Mouse (Mus musculus): ENCODE data around the gene Fam135a.
"Not testable (repeated sequence)": the region's sequence is repeated elsewhere in the genome, so short reads cannot be mapped to it uniquely, and the experiment has no call there.

Fam135a gene

DNA sequence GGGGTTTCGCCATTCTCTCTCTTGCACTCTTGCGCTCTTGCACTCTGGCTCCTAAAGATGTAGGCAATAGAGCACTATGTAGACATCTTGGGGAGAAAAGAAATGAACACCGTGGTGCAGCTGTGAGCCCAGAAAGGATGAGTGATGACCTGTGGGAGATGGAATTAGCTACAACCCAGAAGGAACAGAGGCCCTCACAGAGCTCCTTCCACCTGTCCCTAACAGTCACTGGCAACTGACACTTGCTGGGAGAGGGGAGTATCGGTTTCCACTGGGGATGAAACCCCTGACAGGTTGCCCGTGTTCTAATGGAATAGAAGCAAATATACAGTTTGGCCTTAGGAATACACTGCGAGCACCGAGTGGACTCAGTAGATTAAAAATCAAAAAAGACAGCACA, 31.3 kb downstream of the Fam135a start:
- DNase-seq (ENCODE audit: low spot score in 2 of 2) = no peak

DNA sequence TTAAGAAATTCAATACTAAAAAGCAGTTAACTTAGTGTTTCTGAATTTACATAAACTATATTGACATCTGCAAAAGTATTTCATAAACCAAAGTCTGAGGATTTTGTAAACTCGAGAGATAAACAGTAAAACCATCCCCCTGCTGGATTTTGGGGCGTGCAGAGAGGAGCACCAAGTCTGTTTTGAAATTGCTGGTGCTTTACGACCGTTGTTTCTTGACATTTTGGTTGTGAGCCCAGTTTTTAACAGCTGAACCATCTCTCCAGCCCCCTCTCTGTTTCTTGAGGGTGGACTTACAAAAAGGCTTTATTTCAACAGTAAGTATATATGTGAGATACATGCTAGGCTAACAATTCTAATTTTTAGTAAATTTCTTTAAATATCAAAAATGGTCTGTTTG, 33.4 kb downstream of the Fam135a start:
- no peak for DNase-seq (ENCODE audit: low spot score in 2 of 2)

DNA sequence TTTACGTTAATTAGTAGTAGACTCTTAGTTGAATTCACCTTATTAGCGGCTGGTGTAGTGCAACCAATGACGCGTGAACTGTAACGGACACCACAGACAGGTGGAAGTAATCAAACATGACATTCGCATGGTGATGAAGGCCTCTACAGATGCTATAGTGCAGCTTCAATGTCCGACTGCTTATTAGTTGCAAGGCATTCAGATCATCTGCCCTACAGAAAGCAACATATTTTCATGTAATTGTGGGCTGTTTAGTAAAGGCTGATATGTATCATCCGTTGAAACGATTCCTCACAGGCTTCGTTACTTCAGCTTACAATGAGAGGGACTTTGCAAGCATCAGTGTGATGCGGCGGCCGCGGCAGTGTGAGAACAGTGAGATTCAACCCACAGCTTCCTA, 44.4 kb downstream of the Fam135a start:
- no peak for DNase-seq (ENCODE audit: low spot score in 2 of 2)

DNA sequence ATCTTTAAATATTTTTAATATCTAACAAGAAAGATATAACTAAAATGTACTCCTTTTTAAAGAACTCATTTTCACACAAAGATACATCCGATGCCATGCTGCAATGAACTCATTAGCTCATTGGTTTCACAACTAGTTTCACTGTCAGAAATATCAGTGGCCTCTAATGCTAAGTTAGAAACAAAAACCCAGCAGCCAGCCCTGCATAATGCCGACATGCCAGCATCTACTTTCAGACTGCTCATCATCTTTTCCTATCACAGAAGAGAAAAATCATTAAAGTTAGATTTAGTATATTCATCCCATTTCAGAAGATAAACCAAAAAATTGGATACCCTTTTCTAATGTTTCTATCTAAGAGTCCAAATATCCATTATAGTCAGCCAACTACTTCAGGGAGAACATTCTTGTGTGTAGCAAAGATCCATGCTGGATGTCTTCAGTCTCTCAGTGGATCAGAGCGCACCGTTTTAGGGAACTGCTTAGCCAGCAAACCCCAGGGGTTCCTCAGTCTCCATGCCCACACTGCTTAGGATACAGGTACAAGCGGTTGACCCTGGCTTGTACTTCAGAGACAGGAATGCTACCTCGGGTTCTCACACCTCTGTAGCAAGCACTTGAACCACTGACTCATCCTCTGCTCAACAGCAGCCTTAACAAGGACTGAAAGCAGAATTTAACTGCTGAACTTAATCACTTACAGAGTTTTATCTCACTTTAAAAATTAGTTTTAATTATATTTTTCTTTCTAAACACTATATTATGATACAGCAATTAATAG, 53.2 kb downstream of the Fam135a start:
- no peak for DNase-seq (ENCODE audit: low spot score in 2 of 2)

DNA sequence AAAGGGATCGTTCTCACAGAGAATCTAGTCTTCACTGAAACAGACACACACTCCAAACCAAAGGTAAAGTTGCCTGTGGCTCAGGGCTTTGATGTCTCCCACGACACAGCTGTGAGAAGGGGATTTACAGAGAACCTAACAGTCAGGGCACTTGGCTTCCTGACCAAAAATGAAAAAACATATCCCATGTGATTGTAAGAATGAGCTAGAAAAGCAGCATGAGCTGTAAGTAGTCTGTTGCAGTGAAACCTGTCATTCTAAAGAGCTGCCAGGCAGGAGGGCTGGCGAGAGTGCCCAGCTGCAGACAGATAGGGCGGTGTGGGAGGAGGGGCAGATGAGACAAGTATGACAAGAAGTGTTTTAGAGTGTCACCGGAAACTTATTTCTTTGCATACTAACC, 54.5 kb downstream of the Fam135a start:
- DNase-seq (ENCODE audit: low spot score in 2 of 2) = peak; percentile 25 to 28

DNA sequence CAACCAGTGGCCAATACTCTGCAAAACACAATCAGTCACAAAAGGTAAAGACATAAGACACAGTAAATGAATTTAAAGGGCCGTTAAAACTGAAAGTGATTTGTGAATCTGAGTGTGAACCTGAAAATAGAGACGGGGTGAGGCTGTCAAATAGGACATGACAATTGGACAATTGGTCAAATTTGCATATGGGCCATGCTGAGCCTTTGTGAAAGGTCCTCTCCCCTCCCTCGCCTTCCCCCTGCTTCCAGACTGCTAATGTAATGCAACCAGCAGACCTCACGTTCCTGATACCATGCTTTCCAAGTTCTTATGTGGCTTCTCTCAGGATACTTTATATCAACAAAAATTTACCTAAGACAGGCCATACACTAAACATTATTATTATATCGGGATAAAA, 57.1 kb downstream of the Fam135a start:
- DNase-seq (ENCODE audit: low spot score in 2 of 2) = no peak

DNA sequence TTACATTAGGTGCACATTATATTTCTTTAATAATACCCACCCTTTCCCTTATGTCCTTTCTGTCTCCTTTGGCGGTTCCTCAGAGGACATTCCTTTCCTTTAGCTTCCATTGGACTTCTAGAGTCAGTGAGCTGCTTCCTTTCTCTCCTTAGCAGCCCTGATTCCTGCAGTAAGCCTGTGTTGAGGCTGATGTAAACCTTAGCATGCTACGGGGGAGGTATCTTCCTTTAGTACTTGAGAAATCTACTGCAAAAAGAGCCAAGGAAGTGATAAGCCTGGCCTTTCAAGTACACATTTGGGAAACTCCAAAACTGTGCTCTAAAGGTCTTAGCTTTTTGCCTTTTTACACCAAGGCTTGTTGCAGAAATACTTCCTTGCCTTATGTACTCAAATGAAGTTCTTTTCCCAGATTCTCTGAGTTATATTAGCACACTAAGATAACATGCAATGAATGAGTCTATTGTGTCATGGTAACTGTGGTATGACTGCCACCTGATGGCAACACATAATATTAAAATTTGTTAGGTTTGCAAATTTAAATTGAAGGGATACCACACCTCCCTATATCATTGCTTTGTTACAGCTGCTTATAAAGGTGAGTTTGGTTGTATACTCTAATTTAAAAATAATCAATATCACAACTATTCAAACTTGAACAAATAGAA, 66.2 kb downstream of the Fam135a start:
- no peak for DNase-seq (ENCODE audit: low spot score in 2 of 2)

DNA sequence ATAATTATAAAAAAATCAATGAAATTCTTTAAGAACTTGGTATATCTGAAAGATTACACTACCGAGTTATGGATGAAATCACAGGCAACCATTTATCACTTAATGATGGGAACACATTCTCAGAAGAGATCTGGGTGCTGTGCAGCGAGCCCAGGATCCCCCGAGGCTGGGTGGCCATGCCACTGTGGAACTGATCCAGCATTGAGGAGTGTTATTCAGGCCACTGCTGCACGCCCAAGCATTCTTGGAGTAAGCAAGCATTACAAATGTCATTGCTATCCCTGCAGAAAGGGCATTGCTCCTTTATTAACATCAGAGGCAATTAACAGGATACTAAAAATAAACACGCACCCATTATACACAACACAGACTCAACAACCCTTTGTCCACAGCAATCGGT, 89.3 kb downstream of the Fam135a start:
- no peak for DNase-seq (ENCODE audit: low spot score in 2 of 2)

DNA sequence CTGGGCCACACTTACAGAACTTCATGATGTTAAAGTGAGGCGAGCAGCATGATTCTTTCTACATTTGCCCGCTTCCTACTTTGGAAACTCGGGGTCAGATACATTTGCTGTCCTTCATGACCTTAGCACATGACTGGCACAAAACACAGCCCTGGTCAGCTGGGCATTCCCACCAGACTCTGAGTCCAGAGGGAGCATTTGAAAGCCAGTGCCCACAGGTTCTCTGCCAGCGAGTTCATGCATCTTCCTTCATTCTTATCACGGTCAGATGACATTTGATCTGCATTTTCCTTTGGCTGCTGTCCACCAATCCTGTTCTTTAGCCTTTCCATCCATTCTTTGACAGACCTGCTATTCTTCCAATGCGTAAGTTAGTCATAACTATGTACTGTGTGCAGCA, 90.1 kb downstream of the Fam135a start:
- DNase-seq (ENCODE audit: low spot score in 2 of 2) = no peak

DNA sequence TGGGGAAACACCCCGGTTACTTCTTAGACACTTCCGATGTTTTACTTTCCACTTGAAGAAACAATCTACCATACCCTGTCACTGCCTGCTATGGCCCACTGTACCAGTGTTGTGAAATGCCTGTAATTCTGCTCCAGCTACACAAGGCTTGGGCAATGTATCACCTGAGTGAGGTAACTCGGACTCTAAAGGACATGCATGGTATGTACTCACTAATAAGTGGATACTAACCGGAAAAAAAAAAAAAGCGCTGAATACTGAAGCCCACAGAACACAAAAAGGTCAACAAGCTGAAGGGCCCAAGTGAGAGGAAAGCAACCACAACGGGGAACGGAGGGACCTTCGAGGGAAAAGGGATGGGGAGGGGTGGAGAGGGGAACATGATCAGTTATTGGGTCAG, 92.5 kb downstream of the Fam135a start:
- DNase-seq (ENCODE audit: low spot score in 2 of 2) = no peak

DNA sequence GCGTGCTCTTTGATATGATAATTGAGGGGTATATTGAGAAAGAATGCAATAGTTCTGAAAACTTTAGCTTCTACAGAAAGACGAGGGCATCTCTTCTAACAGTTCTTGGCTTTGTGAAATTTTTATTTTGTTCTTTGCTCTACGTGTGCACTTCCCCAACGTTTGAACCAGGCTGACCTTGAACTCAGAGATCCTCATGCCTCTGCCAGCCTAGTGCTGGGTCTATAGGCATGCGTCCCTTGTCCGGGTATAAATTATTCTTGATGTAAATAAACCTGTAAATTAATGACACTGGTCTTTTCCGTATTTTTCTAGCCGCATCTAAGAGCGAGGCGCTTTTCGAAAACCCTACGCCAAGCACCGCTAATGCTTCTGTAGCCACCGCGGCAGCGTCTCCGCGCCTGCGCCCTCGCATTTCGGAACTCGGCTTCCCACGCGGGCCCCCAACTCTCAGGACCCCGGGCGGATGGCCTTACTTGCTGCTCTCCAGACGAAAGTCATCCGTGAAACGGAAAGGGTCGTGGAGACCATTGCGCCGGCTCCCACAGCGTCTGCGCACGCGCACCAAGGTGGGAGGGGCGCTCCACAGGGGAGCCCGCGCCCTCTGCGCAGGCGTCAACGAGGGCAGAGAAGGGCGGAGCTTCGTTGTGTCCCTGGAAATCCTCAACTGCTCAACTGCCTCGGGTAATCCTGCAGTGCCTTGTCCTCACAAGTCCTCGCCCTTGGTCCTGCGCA, 94.9 kb downstream of the Fam135a start, which contains the start of gene Sdhaf4:
Sdhaf4 (minus strand) TSS at position 587 of the 735 bp plus-strand sequence.
- peak; percentile 90 to 94 for DNase-seq (ENCODE audit: low spot score in 2 of 2)

DNA sequence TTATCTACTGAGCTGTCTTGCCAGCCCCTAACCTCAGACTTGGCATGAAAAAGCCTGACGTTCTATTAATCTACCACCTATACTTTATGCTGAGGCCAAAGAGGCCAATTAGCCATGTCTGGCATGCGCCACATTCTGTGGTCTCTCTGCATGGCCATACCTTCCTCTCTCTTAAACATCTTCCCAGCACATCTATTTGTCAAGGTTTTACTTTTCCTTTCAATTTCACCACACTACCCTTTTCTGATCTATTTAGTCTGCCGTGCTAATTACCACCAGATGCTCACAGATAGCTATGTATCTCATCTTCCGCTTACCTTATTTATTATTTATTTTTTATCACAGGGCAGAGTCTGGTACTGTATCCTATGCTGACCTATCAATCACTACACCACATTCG, 100.8 kb downstream of the Fam135a start:
- DNase-seq (ENCODE audit: low spot score in 2 of 2) = no peak

DNA sequence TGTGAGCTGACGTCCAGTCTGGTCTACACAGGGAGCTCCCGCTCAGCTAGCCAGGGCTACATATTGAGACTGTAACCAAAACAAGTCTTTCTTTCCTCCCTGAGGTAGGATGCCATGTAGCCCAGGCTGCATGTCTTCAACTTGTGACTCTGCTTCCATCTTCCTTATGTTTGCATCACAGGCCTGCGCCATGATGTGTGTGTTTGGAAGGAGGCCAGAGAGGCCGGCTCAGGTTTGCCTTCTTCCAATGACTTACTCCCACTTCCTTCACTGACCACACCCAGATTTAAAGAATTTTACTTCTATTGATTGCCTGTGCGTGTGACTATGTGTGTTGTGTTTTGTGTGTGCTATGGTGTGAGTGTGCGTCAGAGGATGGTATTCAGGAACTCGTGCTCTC, 101.3 kb downstream of the Fam135a start:
- DNase-seq (ENCODE audit: low spot score in 2 of 2) = no peak

DNA sequence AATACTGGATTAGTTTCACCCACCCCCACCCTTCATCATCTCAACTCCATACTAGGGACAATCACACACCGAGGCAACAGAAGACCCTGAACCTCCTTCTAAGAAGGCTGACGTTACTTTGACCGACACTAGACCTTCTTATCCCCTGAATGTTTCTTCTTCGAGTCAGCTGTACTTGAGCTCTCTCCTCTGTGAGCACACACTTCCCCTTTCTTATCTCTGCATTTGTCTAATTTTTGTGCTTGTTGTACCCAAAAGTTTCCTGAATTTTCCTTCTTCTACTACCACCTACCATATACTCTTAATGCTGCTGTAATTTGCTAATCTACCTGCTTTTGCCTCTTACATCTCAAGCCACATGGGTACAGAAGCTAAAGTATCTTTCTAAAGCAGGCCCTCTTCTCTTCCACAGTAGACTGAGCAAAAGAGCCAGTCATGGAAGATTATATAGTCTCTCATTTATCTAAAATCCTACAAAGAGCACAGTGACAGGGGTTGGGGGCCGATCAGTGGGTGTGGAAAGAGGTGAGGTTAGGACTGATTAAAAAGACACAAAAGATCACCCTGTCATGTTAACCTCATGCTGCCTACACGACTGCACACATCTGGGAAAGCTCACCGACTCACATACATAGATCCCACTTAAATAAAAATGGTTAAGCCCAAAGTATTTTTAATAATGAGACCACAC, 101.9 kb downstream of the Fam135a start:
- DNase-seq (ENCODE audit: low spot score in 2 of 2) = no peak

DNA sequence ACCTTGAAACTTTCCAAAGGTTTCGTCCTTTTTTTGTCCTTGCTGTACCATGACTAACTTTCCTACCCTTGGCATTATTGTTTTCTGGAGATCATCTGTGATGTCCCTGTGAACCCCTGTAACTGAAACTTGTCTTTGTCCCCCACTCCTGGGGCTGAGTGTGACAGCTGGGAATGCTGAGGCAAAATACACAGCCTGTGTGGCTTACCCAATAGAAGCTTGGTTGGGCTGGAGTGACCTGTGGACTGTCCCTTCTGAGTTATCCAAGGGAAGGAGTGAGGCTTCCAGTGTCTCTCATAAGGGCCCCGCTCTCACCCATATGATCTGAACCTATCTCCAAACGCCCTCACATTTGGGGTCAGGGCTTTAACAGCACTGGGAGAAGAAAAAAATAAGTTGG, 102.6 kb downstream of the Fam135a start:
- no peak for DNase-seq (ENCODE audit: low spot score in 2 of 2)

DNA sequence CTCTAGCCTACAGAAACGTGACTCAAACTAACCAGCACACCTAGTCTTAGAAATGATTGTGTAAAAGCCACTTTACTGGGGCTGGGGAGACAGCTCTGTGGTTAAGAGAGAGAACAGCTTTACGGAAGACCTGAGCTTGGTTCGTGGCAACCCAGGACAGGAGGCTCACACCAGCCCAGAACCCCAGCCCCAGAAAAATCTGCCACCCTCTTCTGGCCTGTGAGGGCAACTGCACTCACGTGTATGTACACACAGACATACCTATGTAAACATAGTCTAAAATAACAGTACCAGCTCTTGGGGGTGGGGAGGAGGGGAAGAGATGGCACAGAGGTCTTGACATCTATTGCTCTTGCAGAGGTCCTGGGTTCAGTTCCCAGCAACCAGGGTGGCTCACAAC, 104.7 kb downstream of the Fam135a start:
- no peak for DNase-seq (ENCODE audit: low spot score in 2 of 2)

DNA sequence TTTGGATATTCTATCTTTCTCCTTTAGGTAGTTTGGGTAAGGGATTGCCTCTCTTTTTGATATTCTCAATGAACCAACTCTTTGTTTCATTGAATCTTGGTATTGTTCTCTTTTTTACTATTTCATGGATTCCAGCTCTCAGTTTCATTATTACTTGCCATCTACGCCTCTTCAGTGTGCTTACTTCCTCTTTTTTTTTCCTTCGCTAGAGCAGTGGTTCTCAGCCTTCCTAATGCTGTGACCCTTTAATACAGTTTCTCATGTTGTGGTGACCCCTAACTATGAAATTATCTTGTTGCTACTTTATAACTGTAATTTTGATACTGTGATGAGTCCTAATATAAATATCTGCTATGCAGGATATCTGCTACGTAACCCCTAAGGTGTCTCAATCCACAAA, 117.0 kb downstream of the Fam135a start:
- no peak for DNase-seq (ENCODE audit: low spot score in 2 of 2)

DNA sequence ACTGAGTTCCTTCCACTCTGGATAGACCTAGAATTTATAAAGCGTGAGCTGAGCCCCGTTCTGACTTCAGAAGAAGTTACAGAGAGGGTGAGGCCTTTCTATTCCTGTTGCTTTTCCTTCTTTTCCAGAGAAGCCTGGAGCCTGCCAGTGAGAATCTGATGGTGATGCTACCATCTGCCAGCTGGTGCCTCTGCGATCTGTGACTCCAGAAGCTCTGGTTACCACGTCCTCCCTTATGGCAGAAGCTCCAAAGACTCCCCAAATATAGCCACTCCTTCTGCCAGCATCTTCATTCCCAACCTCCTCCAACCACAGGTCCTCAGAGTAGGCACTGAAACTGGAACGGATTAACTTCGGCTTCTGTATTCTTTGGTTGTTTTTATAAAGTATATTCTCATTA, 121.9 kb downstream of the Fam135a start:
- no peak for DNase-seq (ENCODE audit: low spot score in 2 of 2)

DNA sequence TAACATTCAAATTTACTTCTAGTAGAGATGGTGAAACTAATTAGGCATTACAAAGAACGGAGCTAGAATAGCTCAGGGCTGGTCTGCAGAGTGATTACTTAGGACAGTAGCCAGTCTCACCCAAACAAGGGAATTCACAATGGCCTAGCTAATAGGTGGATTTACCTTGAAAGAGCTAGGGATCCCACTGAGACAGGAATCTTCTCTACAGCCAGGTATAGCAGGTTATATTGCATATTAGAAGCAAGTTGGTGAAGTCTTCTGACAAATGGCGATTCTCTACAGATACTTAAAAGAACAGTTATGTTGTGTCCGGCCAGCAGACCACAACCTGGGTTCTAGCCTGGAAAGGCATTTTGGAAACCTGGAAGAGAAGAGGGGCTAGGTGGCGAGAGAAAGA, 129.0 kb downstream of the Fam135a start:
- DNase-seq (ENCODE audit: low spot score in 2 of 2) = not testable (repeated sequence)

DNA sequence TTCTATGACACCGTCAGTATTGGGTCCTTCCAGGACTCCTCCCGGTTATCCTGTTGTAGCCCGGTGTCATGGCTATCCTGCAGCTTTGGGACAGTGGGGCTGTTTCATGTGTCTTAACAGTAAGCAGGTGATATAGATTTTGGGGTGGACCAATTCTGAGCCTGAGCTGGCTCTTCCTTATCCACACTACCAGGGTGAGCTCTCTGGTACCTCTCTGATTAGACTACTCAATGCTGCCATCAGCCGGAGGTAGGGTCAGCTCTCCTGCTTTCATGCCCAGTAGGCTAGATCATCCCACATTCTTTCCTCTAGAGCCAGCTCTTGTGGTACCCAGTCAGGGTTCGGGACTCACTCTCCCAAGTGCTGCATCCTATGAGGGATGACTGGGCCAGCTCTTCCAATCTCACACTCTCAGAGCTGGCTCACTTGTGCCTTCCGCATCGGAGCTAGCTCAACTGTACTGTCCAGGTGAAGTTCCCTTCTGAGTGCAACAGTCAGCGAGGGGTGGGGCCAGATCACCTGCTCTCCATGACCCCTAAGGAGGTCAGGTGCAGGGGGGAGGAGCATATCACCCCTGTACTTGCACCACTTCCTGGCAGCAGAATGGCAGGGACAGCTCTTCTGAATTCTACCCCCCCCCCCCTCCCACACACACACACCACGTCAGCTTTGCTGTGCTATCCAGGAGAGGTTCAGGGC, 132.0 kb downstream of the Fam135a start:
- no peak for DNase-seq (ENCODE audit: low spot score in 2 of 2)

DNA sequence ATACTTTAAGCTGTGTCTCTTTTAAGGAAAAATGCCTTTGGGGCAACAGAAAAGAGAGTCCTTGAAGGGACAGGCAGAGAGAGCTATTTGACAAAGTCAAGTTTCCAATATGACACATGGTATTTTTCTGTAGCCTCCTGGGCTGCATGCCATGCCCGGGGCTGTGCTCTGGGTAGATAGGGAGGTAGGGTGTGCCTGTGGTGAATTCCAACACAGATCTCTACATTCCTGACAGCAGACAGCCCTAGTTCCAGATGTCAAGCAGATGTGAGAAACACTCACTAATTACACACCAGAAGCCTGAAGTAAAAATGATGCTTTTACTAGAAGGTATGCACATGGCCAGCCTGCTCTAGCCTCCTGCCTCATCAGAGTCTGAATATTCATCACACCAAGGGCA, 133.9 kb downstream of the Fam135a start:
- no peak for DNase-seq (ENCODE audit: low spot score in 2 of 2)
